Mouse (Mus musculus) kidney, embryonic 14.5 days (tissue): ENCODE measurements around the gene Gdf3. TPM values are rescaled to one million over a fixed set of nuclear protein-coding genes. Genes with fewer than 3 reads are reported as not detected.

Experiments
- ATAC-seq: fragments of 200-750 bp; cut with Nextera tagmentation; 2 replicates; pipeline ENCODE4 v1.8.0; 2017; ENCODE audit warnings: moderate number of reproducible peaks, mild to moderate bottlenecking, moderate TSS enrichment, moderate library complexity; ENCODE audit not compliant: low FRiP score, low TSS enrichment
- H3K27ac ChIP-seq: fragments of 300-500 bp; sonication (generic); 2 replicates; pipeline ENCODE4 v1.5.1; 2014; ENCODE audit warnings: low read depth, mild to moderate bottlenecking, low read length, moderate library complexity, mixed read lengths
- H3K27me3 ChIP-seq: fragments of 300-500 bp; sonication (generic); 2 replicates; pipeline ENCODE4 v1.6.1; 2014; ENCODE audit warnings: mild to moderate bottlenecking, low read length; ENCODE audit not compliant: control insufficient read depth, insufficient read depth
- H3K36me3 ChIP-seq: fragments of 300-500 bp; sonication (generic); 2 replicates; pipeline ENCODE4 v1.6.1; 2014; ENCODE audit warnings: low read length, mixed read lengths; ENCODE audit not compliant: control insufficient read depth, insufficient read depth
- H3K4me1 ChIP-seq: fragments of 300-500 bp; sonication (generic); 2 replicates; pipeline ENCODE4 v1.6.1; 2014; ENCODE audit warnings: low read length, mixed read lengths; ENCODE audit not compliant: control insufficient read depth, insufficient read depth
- H3K4me2 ChIP-seq: fragments of 300-500 bp; sonication (generic); replicated peaks from 2 replicates; pipeline ENCODE4 v1.6.1; 2014; ENCODE audit warnings: low read depth, mild to moderate bottlenecking, low read length
- H3K4me3 ChIP-seq: fragments of 300-500 bp; sonication (generic); 2 replicates; pipeline ENCODE4 v1.5.1; 2014; ENCODE audit warnings: mild to moderate bottlenecking, low read length
- H3K9ac ChIP-seq: fragments of 300-500 bp; sonication (generic); 2 replicates; pipeline ENCODE4 v1.6.1; 2014; ENCODE audit warnings: low read depth, mild to moderate bottlenecking, low read length, moderate library complexity
- H3K9me3 ChIP-seq: fragments of 300-500 bp; sonication (generic); 2 replicates; pipeline ENCODE4 v1.6.1; 2016; ENCODE audit warnings: low read length; ENCODE audit not compliant: control insufficient read depth
- WGBS: fragments of 180-500 bp; shearing (Covaris S2); extraction: QIAGEN DNeasy Blood & Tissue Kit; methylation state at CpG from one replicate; pipeline ENCODE4 v1.1.7; 2014; 5-methylcytosine and 5-hydroxymethylcytosine counted together
- polyA plus RNA-seq: library from polyadenylated mRNA; unstranded; fragments of >200 nt; fragmentation: Nextera tagmentation; extraction: Ambion mirVana; gene quantifications from 2 replicates; pipeline ENCODE4 v1.2.1, GENCODE M21; 2014

Gdf3 gene
- polyA plus RNA-seq, 1 experiment from 2014 or later = not detected

- Histone ChIP-seq H3K4me3 (no peak overlapping the region), H3K9me3 (no peaks in the 10 kb centered on the region), H3K4me1 (no peaks in the 10 kb centered on the region), H3K9ac (no peak overlapping the region), H3K36me3 (no peaks in the 10 kb centered on the region), H3K27me3 (no peaks in the 10 kb centered on the region), H3K4me2 (no peak overlapping the region), H3K27ac (no peak overlapping the region)
- 87% methylated on average over 7 of the region's 7 CpGs for WGBS
- no peak for ATAC-seq
Observed at GRCm38 (mm10) chr6:122635315-122635714, 25.4 kb upstream of the Gdf3 start.

- H3K4me3 ChIP-seq = no peak overlapping the region
- H3K4me1 ChIP-seq = no peaks in the 10 kb centered on the region
- H3K27ac ChIP-seq = no peak overlapping the region
- WGBS = 46% methylated on average over 9 of the region's 9 CpGs
- ATAC-seq = peak; percentile 57; the same call in 1 of the 2 replicates
- H3K9ac ChIP-seq = no peak overlapping the region
- H3K4me2 ChIP-seq = no peak overlapping the region
- H3K27me3 ChIP-seq = no peaks in the 10 kb centered on the region
- H3K36me3 ChIP-seq = no peaks in the 10 kb centered on the region
- no peaks in the 10 kb centered on the region for H3K9me3 ChIP-seq
Observed at GRCm38 (mm10) chr6:122633411-122633810, 23.5 kb upstream of the Gdf3 start.

GRCm38 (mm10) chr6:122627469-122628108 is 17.7 kb upstream of the Gdf3 start:
- Histone ChIP-seq H3K4me3 (peak overlapping the region; percentile 7; the same call in 1 of the 2 replicates), H3K9ac (no peak overlapping the region), H3K27me3 (no peaks in the 10 kb centered on the region), H3K4me2 (no peak overlapping the region; the same call in 1 of the 2 replicates), H3K9me3 (no peaks in the 10 kb centered on the region), H3K4me1 (no peaks in the 10 kb centered on the region), H3K27ac (no peak overlapping the region), H3K36me3 (no peaks in the 10 kb centered on the region)
- 31% methylated on average over 20 of the region's 20 CpGs for WGBS
- no peak for ATAC-seq

- H3K9me3 ChIP-seq = no peaks in the 10 kb centered on the region
- H3K36me3 ChIP-seq = no peaks in the 10 kb centered on the region
- H3K4me2 ChIP-seq = no peak within 1 kb of the TSS
- no peaks in the 10 kb centered on the region for H3K4me1 ChIP-seq
- ATAC-seq = no peak
- H3K27me3 ChIP-seq = no peaks in the 10 kb centered on the region
- no peak within 1 kb of the TSS for H3K27ac ChIP-seq
- H3K4me3 ChIP-seq = 0 out of 2 replicates have a peak within 1 kb of the TSS, but pooled peaks have one; percentile 7
- 92% methylated on average over 8 of the region's 8 CpGs for WGBS
- no peak within 1 kb of the TSS for H3K9ac ChIP-seq
Observed at GRCm38 (mm10) chr6:122626110-122626509, 16.2 kb upstream of the Gdf3 start, which contains the start of gene Dppa3. TSS of gene Dppa3 (plus strand) at chr6:122626410.

GRCm38 (mm10) chr6:122625156-122625555 is 15.3 kb upstream of the Gdf3 start:
- H3K27me3 ChIP-seq = no peaks in the 10 kb centered on the region
- no peaks in the 10 kb centered on the region for H3K4me1 ChIP-seq
- H3K4me3 ChIP-seq = no peak overlapping the region
- no peak overlapping the region for H3K4me2 ChIP-seq
- H3K36me3 ChIP-seq = no peaks in the 10 kb centered on the region
- no peak overlapping the region for H3K27ac ChIP-seq
- H3K9ac ChIP-seq = no peak overlapping the region
- H3K9me3 ChIP-seq = no peaks in the 10 kb centered on the region
- no peak for ATAC-seq
- WGBS = 82% methylated on average over 4 of the region's 4 CpGs

GRCm38 (mm10) chr6:122624480-122624879 is 14.6 kb upstream of the Gdf3 start:
- Histone ChIP-seq H3K9ac (no peak overlapping the region), H3K27me3 (no peaks in the 10 kb centered on the region), H3K9me3 (no peaks in the 10 kb centered on the region), H3K36me3 (no peaks in the 10 kb centered on the region), H3K27ac (no peak overlapping the region), H3K4me2 (no peak overlapping the region), H3K4me1 (no peaks in the 10 kb centered on the region), H3K4me3 (no peak overlapping the region)
- ATAC-seq = no peak
- WGBS = 64% methylated on average over 5 of the region's 5 CpGs

GRCm38 (mm10) chr6:122621066-122621465 is 11.2 kb upstream of the Gdf3 start:
- Histone ChIP-seq H3K36me3 (no peaks in the 10 kb centered on the region), H3K4me2 (no peak overlapping the region), H3K27ac (no peak overlapping the region), H3K4me3 (no peak overlapping the region), H3K4me1 (no peaks in the 10 kb centered on the region), H3K9me3 (no peaks in the 10 kb centered on the region), H3K9ac (no peak overlapping the region), H3K27me3 (no peaks in the 10 kb centered on the region)
- ATAC-seq = no peak
- WGBS = 94% methylated on average over 6 of the region's 6 CpGs

- no peaks in the 10 kb centered on the region for H3K4me1 ChIP-seq
- no peak overlapping the region for H3K4me3 ChIP-seq
- no peak for ATAC-seq
- no peak overlapping the region for H3K27ac ChIP-seq
- 65% methylated on average over 3 of the region's 3 CpGs for WGBS
- no peaks in the 10 kb centered on the region for H3K9me3 ChIP-seq
- no peak overlapping the region for H3K9ac ChIP-seq
- H3K27me3 ChIP-seq = no peaks in the 10 kb centered on the region
- no peaks in the 10 kb centered on the region for H3K36me3 ChIP-seq
- H3K4me2 ChIP-seq = no peak overlapping the region
Observed at GRCm38 (mm10) chr6:122616022-122616421, 6.1 kb upstream of the Gdf3 start.

GRCm38 (mm10) chr6:122614047-122614446 is 4.2 kb upstream of the Gdf3 start:
- H3K4me3 ChIP-seq = no peak overlapping the region
- H3K36me3 ChIP-seq = no peaks in the 10 kb centered on the region
- 66% methylated on average over 2 of the region's 2 CpGs for WGBS
- ATAC-seq = no peak
- H3K9ac ChIP-seq = no peak overlapping the region
- no peaks in the 10 kb centered on the region for H3K9me3 ChIP-seq
- no peaks in the 10 kb centered on the region for H3K27me3 ChIP-seq
- H3K4me1 ChIP-seq = no peaks in the 10 kb centered on the region
- H3K27ac ChIP-seq = no peak overlapping the region
- H3K4me2 ChIP-seq = no peak overlapping the region
